Mouse (Mus musculus): ENCODE data around the gene Mtrex. TPM values are rescaled to one million over a fixed set of nuclear protein-coding genes. Genes with fewer than 3 reads are reported as not detected.

Mtrex gene
- polyA plus RNA-seq, 1 experiment from 2014 or later, result 29.5 TPM

DNA sequence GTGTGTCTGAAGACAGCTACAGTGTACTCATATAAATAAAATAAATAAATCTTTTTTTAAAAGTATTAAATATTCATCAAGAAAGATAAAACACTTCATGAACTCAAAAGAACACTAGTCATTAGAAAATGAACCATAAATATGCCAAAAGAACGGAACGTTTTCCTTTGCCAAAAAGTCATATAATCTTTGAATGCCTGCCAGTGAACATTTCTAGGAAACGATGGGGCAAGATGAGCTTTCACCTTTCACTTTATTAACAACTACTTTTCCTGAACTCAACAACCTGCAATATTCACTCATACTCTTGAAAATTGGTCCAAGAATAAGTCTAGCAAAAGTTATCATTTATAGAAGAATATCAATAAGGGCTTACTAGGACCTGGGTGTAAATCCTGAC lies 25.0 kb downstream of the Mtrex start:
- H3K27ac ChIP-seq (ENCODE audit: low read length), result no peak overlapping the region
- H3K9ac ChIP-seq (ENCODE audit: low read depth, low read length), result no peak overlapping the region
- H3K27me3 ChIP-seq (ENCODE audit: control insufficient read depth, insufficient read depth, low read depth, low read length), result no peaks in the 10 kb centered on the region
- WGBS (ENCODE audit: insufficient replicate concordance), result 87% methylated on average over 3 of the region's 3 CpGs
- H3K9me3 ChIP-seq (replicated peaks; ENCODE audit: control insufficient read depth, low read length), result no peaks in the 10 kb centered on the region
- no peak for ATAC-seq (ENCODE audit: low read depth)
- H3K4me2 ChIP-seq (ENCODE audit: low read depth, low read length), result no peak overlapping the region
- H3K4me3 ChIP-seq (ENCODE audit: low read depth, low read length), result no peak overlapping the region
- H3K4me1 ChIP-seq (ENCODE audit: control insufficient read depth, low read depth, low read length), result no peaks in the 10 kb centered on the region
- H3K36me3 ChIP-seq (ENCODE audit: control insufficient read depth, insufficient read depth), result peaks cover 42% of the 10 kb centered on the region

DNA sequence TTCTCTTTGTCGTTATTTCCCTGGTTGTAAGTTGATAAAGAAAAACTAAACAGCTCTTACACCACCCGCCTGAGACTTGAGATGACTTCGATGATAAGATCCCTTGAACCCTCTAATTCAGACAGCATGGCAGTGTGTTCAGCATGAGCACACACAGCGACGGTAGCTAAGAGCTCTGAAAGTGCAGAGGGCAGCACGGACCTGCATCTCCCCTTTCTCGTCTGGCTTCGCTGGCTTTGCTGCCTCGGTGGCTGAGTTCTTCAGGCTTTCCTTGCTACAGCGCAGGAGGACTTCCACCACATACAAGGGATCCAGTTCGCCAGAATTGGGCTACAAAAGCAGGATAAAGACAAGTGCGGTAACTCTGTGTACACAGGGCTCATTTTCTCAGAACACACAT lies 40.0 kb downstream of the Mtrex start:
- ATAC-seq (ENCODE audit: low read depth), result no peak
- Histone ChIP-seq H3K4me1 (ENCODE audit: control insufficient read depth, low read depth, low read length) (no peaks in the 10 kb centered on the region), H3K4me3 (ENCODE audit: low read depth, low read length) (no peak overlapping the region), H3K27me3 (ENCODE audit: control insufficient read depth, insufficient read depth, low read depth, low read length) (no peaks in the 10 kb centered on the region), H3K9ac (ENCODE audit: low read depth, low read length) (no peak overlapping the region), H3K4me2 (ENCODE audit: low read depth, low read length) (no peak overlapping the region), H3K27ac (ENCODE audit: low read length) (no peak overlapping the region), H3K36me3 (ENCODE audit: control insufficient read depth, insufficient read depth) (peaks cover 36% of the 10 kb centered on the region), H3K9me3 (replicated peaks; ENCODE audit: control insufficient read depth, low read length) (no peaks in the 10 kb centered on the region)
- 87% methylated on average over 12 of the region's 12 CpGs for WGBS (ENCODE audit: insufficient replicate concordance)

DNA sequence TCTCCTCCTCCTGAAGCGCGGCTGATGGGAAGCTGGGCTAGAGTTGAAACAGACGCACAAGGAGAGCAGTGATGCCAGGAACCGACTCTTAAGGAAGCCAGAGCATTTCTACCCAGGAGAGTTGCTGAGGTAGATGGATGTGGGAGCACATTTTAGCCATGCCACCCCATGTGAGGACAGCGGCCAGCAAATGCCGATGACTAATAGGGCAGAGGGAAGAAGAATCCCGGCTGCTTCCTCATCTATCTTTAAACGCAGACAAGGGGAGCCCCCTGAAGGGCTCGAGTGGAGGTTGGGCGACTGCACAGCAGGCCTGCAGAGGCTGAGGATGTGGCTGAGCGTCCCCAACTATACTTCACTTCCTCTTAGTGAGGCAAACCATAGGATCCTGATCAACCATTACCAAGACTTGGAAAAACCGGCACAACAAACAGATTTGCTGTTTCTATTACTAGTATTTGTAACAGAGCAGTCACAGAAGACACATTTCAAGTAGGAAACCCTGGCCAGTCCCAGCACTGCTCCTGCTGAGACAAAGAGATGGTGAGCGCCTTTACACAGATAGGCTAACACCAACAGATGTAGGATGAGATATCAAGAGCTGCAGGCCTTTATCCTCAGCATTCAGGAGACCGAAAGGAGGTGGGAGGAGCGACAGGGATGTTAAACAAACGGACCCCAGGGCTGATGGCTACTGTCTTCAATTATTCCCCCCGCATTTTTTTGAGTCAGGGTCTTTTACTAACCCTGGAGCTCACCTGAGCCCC lies 55.5 kb downstream of the Mtrex start:
- Histone ChIP-seq H3K4me1 (ENCODE audit: control insufficient read depth, low read depth, low read length) (peaks cover 10% of the 10 kb centered on the region), H3K27me3 (ENCODE audit: control insufficient read depth, insufficient read depth, low read depth, low read length) (no peaks in the 10 kb centered on the region), H3K9ac (ENCODE audit: low read depth, low read length) (no peak overlapping the region), H3K9me3 (replicated peaks; ENCODE audit: control insufficient read depth, low read length) (no peaks in the 10 kb centered on the region), H3K4me3 (ENCODE audit: low read depth, low read length) (no peak overlapping the region), H3K36me3 (ENCODE audit: control insufficient read depth, insufficient read depth) (peaks cover 63% of the 10 kb centered on the region), H3K4me2 (ENCODE audit: low read depth, low read length) (no peak overlapping the region), H3K27ac (ENCODE audit: low read length) (no peak overlapping the region)
- 45% methylated on average over 17 of the region's 17 CpGs for WGBS (ENCODE audit: insufficient replicate concordance)
- peak; percentile 91 for ATAC-seq (ENCODE audit: low read depth)

DNA sequence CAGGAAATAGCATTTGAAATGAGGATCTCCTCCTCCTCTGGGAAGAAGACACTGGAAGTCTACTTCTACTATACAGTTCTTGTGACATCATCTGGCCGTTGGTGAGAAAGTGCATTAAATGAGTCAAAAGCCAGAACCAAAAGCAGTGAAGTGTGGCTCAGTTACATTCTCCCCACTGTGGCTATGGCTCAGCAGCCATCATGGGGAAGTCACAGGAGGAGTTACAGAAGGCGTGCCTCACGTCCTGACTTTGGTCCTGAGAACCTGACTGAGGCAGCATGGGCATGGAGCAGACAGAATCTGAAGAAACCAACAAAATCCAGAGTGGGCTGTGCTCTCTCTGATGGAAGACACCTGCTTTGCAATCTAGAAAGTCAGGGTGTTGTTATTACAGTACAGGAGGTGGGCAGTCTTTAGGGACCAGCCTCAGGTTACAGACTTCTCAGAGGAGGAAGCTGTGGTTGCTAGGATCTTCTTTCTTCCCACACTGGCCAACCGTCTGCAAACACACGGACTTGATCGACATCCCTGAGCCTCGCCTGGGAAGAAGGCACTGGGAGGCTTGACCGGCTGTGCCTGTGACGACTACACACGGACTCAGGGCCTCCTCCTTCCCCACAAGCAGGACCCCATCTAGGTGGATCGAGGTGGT lies 57.0 kb downstream of the Mtrex start:
- peaks cover 75% of the 10 kb centered on the region for H3K36me3 ChIP-seq (ENCODE audit: control insufficient read depth, insufficient read depth)
- ATAC-seq (ENCODE audit: low read depth), result no peak
- no peak overlapping the region for H3K4me3 ChIP-seq (ENCODE audit: low read depth, low read length)
- H3K9ac ChIP-seq (ENCODE audit: low read depth, low read length), result no peak overlapping the region
- H3K27me3 ChIP-seq (ENCODE audit: control insufficient read depth, insufficient read depth, low read depth, low read length), result no peaks in the 10 kb centered on the region
- no peaks in the 10 kb centered on the region for H3K9me3 ChIP-seq (replicated peaks; ENCODE audit: control insufficient read depth, low read length)
- no peak overlapping the region for H3K4me2 ChIP-seq (ENCODE audit: low read depth, low read length)
- H3K27ac ChIP-seq (ENCODE audit: low read length), result no peak overlapping the region
- 83% methylated on average over 11 of the region's 11 CpGs for WGBS (ENCODE audit: insufficient replicate concordance)
- peaks cover 11% of the 10 kb centered on the region for H3K4me1 ChIP-seq (ENCODE audit: control insufficient read depth, low read depth, low read length)

DNA sequence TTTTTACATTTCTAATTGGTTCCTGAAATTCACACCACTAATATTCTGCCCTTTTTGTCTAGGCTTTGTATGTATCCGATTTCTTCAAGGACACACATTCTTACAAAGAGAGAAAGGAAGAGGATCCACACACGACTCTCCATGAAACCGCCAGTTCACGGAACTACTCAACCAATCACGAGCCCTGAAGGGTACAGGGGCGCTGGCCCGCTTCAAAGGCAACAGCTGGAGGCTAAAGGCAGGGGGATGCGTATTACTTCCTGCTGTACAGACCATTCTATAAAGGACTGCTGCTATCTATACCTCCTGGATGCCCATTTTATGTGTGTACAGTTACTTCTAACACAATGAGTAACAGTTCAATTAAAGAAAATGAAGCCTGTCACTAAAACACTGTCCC lies 59.8 kb downstream of the Mtrex start:
- ATAC-seq (ENCODE audit: low read depth), result no peak
- WGBS (ENCODE audit: insufficient replicate concordance), result 92% methylated on average over 8 of the region's 8 CpGs

DNA sequence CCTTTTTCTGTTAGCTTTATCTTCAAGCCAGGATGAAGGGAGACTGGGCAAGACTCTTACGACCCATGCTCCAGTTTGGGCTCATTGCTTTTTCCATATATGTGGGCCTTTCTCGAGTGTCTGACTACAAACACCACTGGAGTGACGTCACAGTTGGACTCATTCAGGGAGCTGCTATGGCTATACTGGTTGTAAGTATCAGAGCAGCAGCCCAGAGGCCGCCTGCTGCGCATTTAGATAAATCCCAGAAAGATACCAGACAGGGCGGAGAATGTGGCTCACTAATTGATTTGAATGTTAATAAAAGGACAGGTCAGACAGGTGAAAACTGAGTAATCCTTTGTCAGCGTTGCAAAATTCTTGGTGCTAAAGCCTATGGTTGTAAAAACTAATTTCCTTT lies 60.4 kb downstream of the Mtrex start:
- Histone ChIP-seq H3K27me3 (ENCODE audit: control insufficient read depth, insufficient read depth, low read depth, low read length) (no peaks in the 10 kb centered on the region), H3K9me3 (replicated peaks; ENCODE audit: control insufficient read depth, low read length) (no peaks in the 10 kb centered on the region), H3K4me2 (ENCODE audit: low read depth, low read length) (no peak overlapping the region), H3K4me3 (ENCODE audit: low read depth, low read length) (no peak overlapping the region), H3K36me3 (ENCODE audit: control insufficient read depth, insufficient read depth) (peaks cover 61% of the 10 kb centered on the region), H3K27ac (ENCODE audit: low read length) (no peak overlapping the region), H3K9ac (ENCODE audit: low read depth, low read length) (no peak overlapping the region), H3K4me1 (ENCODE audit: control insufficient read depth, low read depth, low read length) (peaks cover 16% of the 10 kb centered on the region)
- WGBS (ENCODE audit: insufficient replicate concordance), result 54% methylated on average over 7 of the region's 7 CpGs
- peak; percentile 85 for ATAC-seq (ENCODE audit: low read depth)

More for the DNA sequence above, 59.8 kb downstream of the Mtrex start:
- Histone ChIP-seq H3K4me3 (ENCODE audit: low read depth, low read length) (no peak overlapping the region), H3K9ac (ENCODE audit: low read depth, low read length) (no peak overlapping the region), H3K36me3 (ENCODE audit: control insufficient read depth, insufficient read depth) (peaks cover 65% of the 10 kb centered on the region), H3K4me2 (ENCODE audit: low read depth, low read length) (no peak overlapping the region), H3K27me3 (ENCODE audit: control insufficient read depth, insufficient read depth, low read depth, low read length) (no peaks in the 10 kb centered on the region), H3K27ac (ENCODE audit: low read length) (no peak overlapping the region), H3K4me1 (ENCODE audit: control insufficient read depth, low read depth, low read length) (peaks cover 12% of the 10 kb centered on the region), H3K9me3 (replicated peaks; ENCODE audit: control insufficient read depth, low read length) (no peaks in the 10 kb centered on the region)

DNA sequence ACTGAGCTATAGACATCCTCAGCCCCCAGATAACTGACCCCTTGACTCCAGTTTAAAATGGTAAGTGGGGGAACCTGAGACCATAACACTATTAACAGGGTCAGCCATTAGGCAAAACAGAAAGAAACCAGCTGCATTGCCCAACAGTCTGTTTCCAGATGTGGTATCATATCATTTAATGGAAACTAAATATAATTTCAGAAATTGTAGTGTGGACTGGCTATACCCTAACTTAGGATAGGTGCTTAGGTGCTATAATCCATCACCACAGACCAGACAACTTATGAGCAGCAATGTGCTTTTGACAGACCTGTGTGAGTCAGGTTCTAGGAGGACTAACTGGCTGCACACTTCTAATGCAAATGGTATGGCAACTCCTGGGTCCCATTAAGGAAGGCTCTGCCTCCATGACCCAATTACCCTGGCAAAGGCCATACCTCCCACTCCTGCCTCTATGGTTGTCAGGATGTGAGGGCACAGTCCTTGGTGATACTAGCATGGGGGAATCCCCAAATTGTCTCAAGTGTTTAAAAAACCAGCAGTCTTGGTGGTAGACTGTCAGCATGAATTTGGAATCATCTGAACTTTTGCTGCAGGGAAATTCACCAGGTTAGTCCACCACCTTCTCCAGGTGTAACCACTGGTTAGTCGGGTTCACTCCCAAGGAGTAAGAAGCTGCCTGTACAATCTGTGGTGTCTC lies 64.1 kb downstream of the Mtrex start:
- Histone ChIP-seq H3K4me1 (ENCODE audit: control insufficient read depth, low read depth, low read length) (peaks cover 9% of the 10 kb centered on the region), H3K9me3 (replicated peaks; ENCODE audit: control insufficient read depth, low read length) (no peaks in the 10 kb centered on the region), H3K36me3 (ENCODE audit: control insufficient read depth, insufficient read depth) (peaks cover 57% of the 10 kb centered on the region), H3K27me3 (ENCODE audit: control insufficient read depth, insufficient read depth, low read depth, low read length) (no peaks in the 10 kb centered on the region), H3K4me2 (ENCODE audit: low read depth, low read length) (no peak overlapping the region), H3K9ac (ENCODE audit: low read depth, low read length) (no peak overlapping the region), H3K27ac (ENCODE audit: low read length) (no peak overlapping the region), H3K4me3 (ENCODE audit: low read depth, low read length) (no peak overlapping the region)
- WGBS (ENCODE audit: insufficient replicate concordance), result 79% methylated on average over 1 of the region's 1 CpGs
- no peak for ATAC-seq (ENCODE audit: low read depth)

DNA sequence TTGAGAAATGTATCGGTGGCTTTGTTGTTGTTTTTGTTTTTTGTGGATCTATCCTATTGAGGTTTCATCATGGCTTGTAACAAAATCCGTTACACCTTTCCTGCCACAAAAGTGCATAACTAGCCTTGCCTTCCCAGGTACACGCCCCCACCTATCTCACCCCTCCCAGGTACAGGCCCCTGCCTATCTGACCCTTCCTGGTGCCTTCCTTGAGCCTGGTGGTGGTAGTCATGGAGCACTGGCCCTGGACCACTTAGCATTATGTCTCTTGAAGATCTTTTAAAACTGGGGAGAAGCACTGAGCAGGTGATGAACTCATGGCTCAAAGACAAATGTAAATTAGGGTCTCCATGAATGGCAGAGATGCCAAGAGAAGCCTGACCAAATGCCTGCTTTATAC lies 64.9 kb downstream of the Mtrex start:
- 73% methylated on average over 3 of the region's 3 CpGs for WGBS (ENCODE audit: insufficient replicate concordance)
- H3K36me3 ChIP-seq (ENCODE audit: control insufficient read depth, insufficient read depth), result peaks cover 51% of the 10 kb centered on the region

DNA sequence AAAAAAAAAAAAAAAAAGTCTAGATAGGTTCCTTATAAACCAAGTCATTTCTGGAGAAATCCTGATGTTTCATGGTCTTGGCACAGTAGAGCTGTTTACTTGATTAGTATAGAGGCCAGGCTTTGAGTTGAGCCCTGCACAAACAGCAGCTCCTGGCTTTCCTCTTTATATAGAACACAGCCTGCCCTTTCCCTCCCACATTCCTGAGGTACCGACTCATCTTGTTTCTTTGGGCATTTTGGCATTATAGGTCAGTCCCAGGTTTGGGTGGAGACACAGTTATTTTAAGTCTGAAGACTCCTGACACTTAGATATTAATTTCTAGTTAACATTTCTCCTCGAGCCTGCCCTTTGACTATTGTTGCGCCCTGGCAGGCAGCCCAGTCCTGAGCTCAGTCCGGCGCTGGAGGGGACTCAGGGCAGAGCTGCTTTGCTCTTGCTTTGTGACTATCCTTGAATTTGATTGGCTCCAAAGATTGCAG lies 65.3 kb downstream of the Mtrex start:
- H3K4me3 ChIP-seq (ENCODE audit: low read depth, low read length), result no peak overlapping the region
- no peak overlapping the region for H3K9ac ChIP-seq (ENCODE audit: low read depth, low read length)
- peaks cover 9% of the 10 kb centered on the region for H3K4me1 ChIP-seq (ENCODE audit: control insufficient read depth, low read depth, low read length)
- no peak for ATAC-seq (ENCODE audit: low read depth)
- H3K36me3 ChIP-seq (ENCODE audit: control insufficient read depth, insufficient read depth), result peaks cover 52% of the 10 kb centered on the region
- WGBS (ENCODE audit: insufficient replicate concordance), result 65% methylated on average over 5 of the region's 5 CpGs
- H3K9me3 ChIP-seq (replicated peaks; ENCODE audit: control insufficient read depth, low read length), result no peaks in the 10 kb centered on the region
- H3K27ac ChIP-seq (ENCODE audit: low read length), result 0 out of 2 replicates have a peak overlapping the region, but pooled peaks have one; percentile 6
- no peak overlapping the region for H3K4me2 ChIP-seq (ENCODE audit: low read depth, low read length)
- H3K27me3 ChIP-seq (ENCODE audit: control insufficient read depth, insufficient read depth, low read depth, low read length), result no peaks in the 10 kb centered on the region

More for the DNA sequence above, 64.9 kb downstream of the Mtrex start:
- Histone ChIP-seq H3K4me3 (ENCODE audit: low read depth, low read length) (no peak overlapping the region), H3K9me3 (replicated peaks; ENCODE audit: control insufficient read depth, low read length) (no peaks in the 10 kb centered on the region), H3K4me2 (ENCODE audit: low read depth, low read length) (no peak overlapping the region), H3K9ac (ENCODE audit: low read depth, low read length) (no peak overlapping the region), H3K27ac (ENCODE audit: low read length) (no peak overlapping the region), H3K27me3 (ENCODE audit: control insufficient read depth, insufficient read depth, low read depth, low read length) (no peaks in the 10 kb centered on the region), H3K4me1 (ENCODE audit: control insufficient read depth, low read depth, low read length) (peaks cover 9% of the 10 kb centered on the region)
- ATAC-seq (ENCODE audit: low read depth), result no peak

Measured in liver, embryonic 16.5 days (tissue).